16 mouse cellular contexts compared by ENCODE assay signal in the genomic region with DNA sequence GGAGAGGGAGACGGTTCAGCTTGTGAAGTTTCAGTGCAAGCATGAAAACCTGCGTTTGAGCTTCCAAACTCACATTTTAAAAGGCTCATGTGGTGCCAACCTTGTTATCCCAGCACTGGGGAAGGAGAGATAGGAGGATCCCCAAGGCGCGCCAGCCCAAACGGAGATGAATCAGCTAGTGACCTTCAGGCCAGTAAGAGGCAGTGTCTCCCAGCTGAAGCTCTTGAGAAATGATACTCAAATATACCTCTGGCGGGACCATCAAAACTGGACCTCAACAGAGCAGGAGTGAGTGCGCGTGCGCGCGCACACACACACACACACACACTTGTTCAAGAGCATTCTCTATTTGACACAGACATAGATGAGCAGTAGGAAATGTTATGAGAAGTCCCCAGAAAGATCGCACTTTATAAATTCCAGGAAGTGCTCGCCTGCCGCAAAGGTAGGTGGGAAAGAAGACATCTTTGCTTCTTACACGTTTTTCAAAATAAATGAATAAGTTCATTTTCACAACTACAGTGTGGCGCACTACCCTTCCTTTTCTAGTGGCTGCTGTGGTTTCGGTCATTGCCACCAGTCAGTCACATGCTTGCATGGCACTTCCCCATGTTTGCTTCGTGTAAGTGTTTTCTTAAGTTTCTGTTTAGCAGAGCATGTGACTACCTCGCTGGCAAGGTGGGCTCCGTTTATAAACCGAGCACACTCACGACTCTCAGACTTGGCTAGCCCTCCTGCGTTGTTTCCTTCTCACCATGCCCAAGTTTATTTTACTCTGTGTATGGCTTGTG. TPM values are rescaled to one million over a fixed set of nuclear protein-coding genes. Genes with fewer than 3 reads are reported as not detected.
DNase-seq lines count a peak whose midpoint lies in the region; ATAC-seq and TF ChIP-seq lines count a peak whose summit lies in the region.
"Had no signal": no experiment of that assay in that cellular context is flagged by ENCODE, and none has a peak within 500 bp of the region (broad histone marks: within the 10 kb centered on the region; RNA-seq: fewer than 3 reads in every experiment).

No protein-coding gene starts in this region.

- H3K9ac ChIP-seq in heart, embryonic 11.5 days (ENCODE audit: low read depth, low read length) = no peak overlapping the region
- H3K9ac ChIP-seq in liver, postnatal 0 days (replicated peaks) = no peak overlapping the region
- H3K9ac ChIP-seq in liver, embryonic 12.5 days = no peak overlapping the region
- H3K9ac ChIP-seq: embryonic facial prominence, embryonic 13.5 days had no signal

- H3K4me2 ChIP-seq in heart, embryonic 11.5 days = no peak overlapping the region
- H3K4me2 ChIP-seq in liver, postnatal 0 days (ENCODE audit: low read depth, low read length) = no peak overlapping the region
- no peak overlapping the region for H3K4me2 ChIP-seq in liver, embryonic 12.5 days
- H3K4me2 ChIP-seq: embryonic facial prominence, embryonic 13.5 days had no signal

- peak; percentile 32 for TF ChIP-seq CTCF in liver, postnatal 0 days (IDR thresholded peaks at IDR 0.05; ENCODE audit: low read depth)

- H3K27ac ChIP-seq in heart, embryonic 11.5 days (ENCODE audit: low read depth, low read length) = no peak overlapping the region
- H3K27ac ChIP-seq in liver, postnatal 0 days (ENCODE audit: low read depth) = no peak overlapping the region
- H3K27ac ChIP-seq in liver, embryonic 12.5 days = no peak overlapping the region
- H3K27ac ChIP-seq: embryonic facial prominence, embryonic 13.5 days had no signal

- H3K9me3 ChIP-seq in heart, embryonic 11.5 days (replicated peaks; ENCODE audit: control insufficient read depth, low read length) = no peaks in the 10 kb centered on the region
- no peaks in the 10 kb centered on the region; the same call in 1 of the 2 replicates for H3K9me3 ChIP-seq in liver, postnatal 0 days (ENCODE audit: low read length)
- H3K9me3 ChIP-seq in liver, embryonic 12.5 days (replicated peaks) = no peaks in the 10 kb centered on the region
- H3K9me3 ChIP-seq: embryonic facial prominence, embryonic 13.5 days had no signal

- WGBS in heart, embryonic 11.5 days (ENCODE audit: insufficient replicate concordance) = 58% methylated on average over 23 of the region's 23 CpGs
- WGBS in liver, postnatal 0 days (ENCODE audit: insufficient replicate concordance) = 53% methylated on average over 23 of the region's 23 CpGs
- WGBS in liver, embryonic 12.5 days (ENCODE audit: insufficient replicate concordance) = 51% methylated on average over 23 of the region's 23 CpGs

- peaks cover 5% of the 10 kb centered on the region; the same call in 1 of the 2 replicates for H3K4me1 ChIP-seq in heart, embryonic 11.5 days (ENCODE audit: control insufficient read depth, insufficient read depth, low read length)
- H3K4me1 ChIP-seq in liver, postnatal 0 days (ENCODE audit: insufficient read depth) = peaks cover 13% of the 10 kb centered on the region
- peaks cover 18% of the 10 kb centered on the region for H3K4me1 ChIP-seq in liver, embryonic 12.5 days

- DNase-seq in heart, adult 11 months = peak; percentile 89
- DNase-seq in liver, postnatal 0 days = no peak
- DNase-seq in B cell, adult 2 months = peak; percentile 7 to 16
- DNase-seq in induced T-regulatory cell, adult 2 months (ENCODE audit: low read depth) = peak; percentile 4
- DNase-seq in adipocyte (ENCODE audit: low spot score) = no peak
- DNase-seq in kidney, postnatal 14 days = no peak
- DNase-seq: cerebellum, postnatal 25 days; kidney, postnatal 36 days; lung, postnatal 10 days; spleen, adult 18-20 months; thymus, adult 18-20 months had no signal

- no peak overlapping the region for H3K4me3 ChIP-seq in heart, embryonic 11.5 days (ENCODE audit: low read depth, low read length)
- no peak overlapping the region for H3K4me3 ChIP-seq in liver, postnatal 0 days (ENCODE audit: low read depth, low read length)
- H3K4me3 ChIP-seq in liver, embryonic 12.5 days = no peak overlapping the region
- H3K4me3 ChIP-seq: embryonic facial prominence, embryonic 13.5 days had no signal

- H3K27me3 ChIP-seq in heart, embryonic 11.5 days (ENCODE audit: control insufficient read depth, insufficient read depth, low read length) = peaks cover 18% of the 10 kb centered on the region; the same call in 1 of the 2 replicates
- H3K27me3 ChIP-seq in liver, postnatal 0 days (ENCODE audit: insufficient read depth, low read length) = peaks cover 48% of the 10 kb centered on the region
- H3K27me3 ChIP-seq in liver, embryonic 12.5 days (replicated peaks) = peaks cover 71% of the 10 kb centered on the region

- TF ChIP-seq EP300 in liver, postnatal 0 days (IDR thresholded peaks at IDR 0.05; ENCODE audit: low read depth) = no peak

- no peak for ATAC-seq in heart, embryonic 11.5 days (replicated peaks; ENCODE audit: insufficient number of reproducible peaks, low FRiP score, low TSS enrichment)
- no peak for ATAC-seq in liver, postnatal 0 days
- ATAC-seq in liver, embryonic 12.5 days = no peak
- ATAC-seq: activated CD4-positive, CD25-positive, alpha-beta regulatory T cell, adult 4 months; hindbrain, embryonic 16.5 days had no signal

- H3K36me3 ChIP-seq in heart, embryonic 11.5 days (ENCODE audit: control insufficient read depth, insufficient read depth, low read length) = no peaks in the 10 kb centered on the region
- no peaks in the 10 kb centered on the region for H3K36me3 ChIP-seq in liver, postnatal 0 days (replicated peaks; ENCODE audit: insufficient read depth, low read length)
- no peaks in the 10 kb centered on the region for H3K36me3 ChIP-seq in liver, embryonic 12.5 days
- H3K36me3 ChIP-seq: embryonic facial prominence, embryonic 13.5 days had no signal

RNA-seq across cellular contexts. Expression of a gene that starts 2.5 kb away (rescaled TPM):
- polyA plus RNA-seq in heart, embryonic 11.5 days (2014; fragmentation: Nextera tagmentation; extraction: Ambion mirVana) = 31.6 and 46.9 TPM in 2 replicates
- polyA plus RNA-seq in liver, postnatal 0 days (2015; fragmentation: Nextera tagmentation; extraction: Ambion mirVana) = 7.9 and 9.6 TPM in 2 replicates
- 16.7 and 18.6 TPM in 2 replicates for polyA plus RNA-seq in liver, embryonic 12.5 days (2016; fragmentation: Nextera tagmentation; extraction: Ambion mirVana)

Comparison
In these comparisons a context has a peak if more than half of its experiments do, and no peak if none do; other contexts are left out.
1. DNase-seq: peak in heart, adult 11 months (single experiment), B cell, adult 2 months (2 of 2) and induced T-regulatory cell, adult 2 months (single experiment); none in liver, postnatal 0 days (single experiment), adipocyte (single experiment) and kidney, postnatal 14 days (single experiment).